ENCODE assay signal across 13 mouse cellular contexts in genomic region chr4:131749802-131750201, GRCm38 (mm10).
"Had no signal": no experiment of that assay in that cellular context is flagged by ENCODE, and none has a peak within 500 bp of the region (broad histone marks: within the 10 kb centered on the region; RNA-seq: fewer than 3 reads in every experiment).

No protein-coding gene starts in this region.

- H3K4me3 ChIP-seq: kidney, embryonic 15.5 days; left cerebral cortex, adult 2 months; limb, embryonic 10.5 days; megakaryocyte, embryonic 14.5 days; midbrain, embryonic 12.5 days; stomach, embryonic 15.5 days had no signal

- DNase-seq: kidney, adult 2 months; kidney, postnatal 25 days; lung, embryonic 14.5 days; lung, postnatal 14 days; right cerebral cortex, postnatal 14 days; thymus, adult 18-20 months; thymus, postnatal 25 days had no signal

- H3K4me1 ChIP-seq: limb, embryonic 10.5 days; stomach, embryonic 15.5 days had no signal
